Mouse (Mus musculus): ENCODE results near the gene Zfyve21. TPM values are rescaled to one million over a fixed set of nuclear protein-coding genes. Genes with fewer than 3 reads are reported as not detected.

The Zfyve21 gene
- 42.4 and 43.3 TPM in 2 replicates for polyA plus RNA-seq (2012; rRNA removed)

DNA sequence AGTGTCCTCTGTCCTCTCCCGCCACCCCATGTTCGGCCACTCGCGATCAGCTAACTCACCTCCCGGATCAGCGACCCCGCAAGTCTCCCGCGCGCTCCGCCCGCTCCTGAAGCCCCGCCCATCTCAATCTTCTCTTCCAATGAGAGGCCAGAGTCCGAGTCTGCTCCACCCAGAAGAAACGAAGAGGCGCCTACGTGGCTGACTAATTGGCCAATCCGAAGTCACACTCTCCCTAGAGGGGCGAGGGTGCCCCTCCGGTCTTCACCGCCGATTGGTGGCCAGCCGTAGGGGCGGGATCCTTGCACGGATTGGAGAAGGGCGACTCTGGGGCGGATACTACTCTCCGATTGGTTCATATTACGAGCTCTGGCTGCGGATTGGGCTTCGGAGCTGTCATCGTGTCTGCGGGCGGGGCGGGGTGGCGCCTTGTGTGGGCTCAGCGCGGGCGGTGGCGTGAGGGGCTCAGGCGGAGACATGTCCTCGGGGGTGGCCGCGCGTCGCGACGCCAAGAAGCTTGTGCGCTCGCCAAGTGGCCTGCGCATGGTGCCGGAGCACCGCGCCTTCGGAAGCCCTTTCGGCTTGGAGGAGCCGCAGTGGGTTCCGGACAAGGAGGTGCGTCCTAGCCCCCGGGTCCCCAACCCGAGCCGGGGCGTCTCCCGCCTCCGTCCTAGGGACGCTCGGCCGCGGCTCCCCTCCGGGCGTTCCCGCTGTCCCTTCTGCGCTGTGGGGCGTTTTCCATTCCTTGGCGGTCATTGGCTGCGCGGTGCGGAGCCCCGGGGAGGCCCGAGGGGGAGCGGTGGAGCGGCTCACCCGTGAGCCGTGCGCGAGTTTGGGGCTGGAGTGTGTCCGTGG is at the start of gene Zfyve21, which contains the start of gene Xrcc3:
Zfyve21 (plus strand) TSS at position 405 of the 852 bp plus-strand sequence.
Xrcc3 (minus strand) TSS at position 108 of the 852 bp plus-strand sequence.
- peak; percentile 99 for DNase-seq (ENCODE audit: extremely low spot score in 1 of 2, low spot score in 1 of 2)

DNA sequence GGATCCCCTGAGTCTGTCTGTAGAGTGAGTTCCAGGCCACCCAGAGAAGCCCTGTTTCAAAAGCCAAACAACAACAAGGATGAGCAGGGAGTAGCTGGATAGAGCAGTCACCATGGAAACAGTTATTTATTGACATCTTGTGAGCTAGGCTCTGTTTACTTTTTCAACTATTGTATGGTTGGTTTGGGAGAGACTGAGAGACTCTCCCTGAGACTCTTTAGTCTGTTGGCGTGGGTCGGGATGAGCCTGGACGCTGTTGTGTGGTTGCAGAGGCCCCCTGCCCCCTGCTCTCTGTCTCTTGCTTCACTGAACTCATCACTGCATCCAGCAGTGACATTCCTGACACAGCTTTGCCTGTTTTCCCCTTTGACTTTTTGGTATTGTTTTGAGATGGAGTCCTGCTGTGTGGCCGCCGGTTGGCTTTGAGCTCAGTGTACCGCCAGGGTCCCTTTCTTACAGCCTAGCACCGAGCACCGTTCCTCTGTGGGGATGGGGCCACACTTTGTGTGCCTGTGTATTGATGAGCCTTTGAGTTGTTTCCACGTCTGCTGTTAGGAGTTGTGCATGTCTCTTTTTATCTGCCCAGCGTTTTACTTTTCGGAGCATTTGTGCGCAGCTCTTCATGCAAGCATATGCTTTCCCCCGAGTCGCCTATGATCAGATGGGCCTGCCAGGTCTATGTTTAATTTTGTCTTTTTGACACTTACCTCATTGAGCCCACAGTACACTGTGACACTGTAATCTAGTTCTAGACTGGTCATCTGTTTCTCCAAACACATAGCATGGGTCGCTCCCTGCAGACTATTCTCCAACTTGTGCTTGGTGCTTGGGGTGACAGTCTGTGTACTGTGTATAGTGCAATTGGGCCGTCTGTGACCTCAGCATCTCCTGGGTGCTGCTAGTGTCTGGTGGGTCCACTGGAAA is 47.4 kb upstream of the Zfyve21 start:
- DNase-seq (ENCODE audit: extremely low spot score in 1 of 2, low spot score in 1 of 2), result no peak

DNA sequence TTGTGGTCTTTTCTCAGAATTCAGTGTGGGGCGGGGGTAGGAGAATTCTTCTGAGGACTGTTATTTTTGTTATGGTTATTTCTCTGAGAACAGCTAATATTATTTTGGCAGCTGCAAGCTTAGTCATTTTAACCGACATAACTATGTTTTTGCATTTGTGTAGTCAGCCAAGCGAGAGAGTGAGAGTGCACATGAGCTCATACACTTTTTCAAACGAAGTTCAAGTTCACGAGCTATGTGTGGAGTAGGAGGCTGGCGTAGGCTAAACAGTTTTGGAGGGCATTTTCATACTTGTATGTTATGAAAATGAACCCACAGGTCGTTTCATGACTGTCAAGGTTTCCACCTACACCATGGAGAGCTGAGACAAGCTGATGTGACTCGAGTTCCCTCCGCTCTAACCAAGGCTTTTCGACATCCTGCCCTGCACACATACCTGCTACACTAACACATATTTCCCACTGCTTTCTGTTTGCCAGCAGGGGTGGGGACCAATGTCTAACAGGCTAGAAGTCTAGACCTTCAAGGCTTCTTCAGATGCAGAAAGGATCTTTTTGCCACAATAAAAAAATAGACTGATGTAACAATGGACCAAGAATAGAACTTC is 45.5 kb upstream of the Zfyve21 start:
- no peak for DNase-seq (ENCODE audit: extremely low spot score in 1 of 2, low spot score in 1 of 2)

DNA sequence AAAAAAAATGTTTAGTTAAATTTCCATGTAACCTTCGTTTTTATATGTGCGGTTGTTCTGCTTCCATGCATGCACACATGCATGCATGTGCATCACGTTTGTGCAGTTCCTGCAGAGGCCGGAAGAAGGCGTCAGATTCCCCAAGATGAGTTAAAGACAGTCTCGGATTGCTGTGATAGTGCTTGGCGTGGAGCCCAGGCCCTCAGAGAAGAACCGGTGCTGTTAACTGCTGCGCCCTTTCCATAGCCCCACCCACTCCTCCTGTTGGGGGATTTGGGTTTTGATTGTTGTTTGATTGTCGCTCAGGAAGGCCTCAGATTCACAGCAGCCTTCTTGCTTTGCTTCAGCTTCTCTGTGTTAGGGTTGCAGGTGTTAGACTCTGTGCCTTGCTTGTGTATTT is 44.7 kb upstream of the Zfyve21 start:
- DNase-seq (ENCODE audit: extremely low spot score in 1 of 2, low spot score in 1 of 2), result peak in 1 of 2 experiments; percentile 50

DNA sequence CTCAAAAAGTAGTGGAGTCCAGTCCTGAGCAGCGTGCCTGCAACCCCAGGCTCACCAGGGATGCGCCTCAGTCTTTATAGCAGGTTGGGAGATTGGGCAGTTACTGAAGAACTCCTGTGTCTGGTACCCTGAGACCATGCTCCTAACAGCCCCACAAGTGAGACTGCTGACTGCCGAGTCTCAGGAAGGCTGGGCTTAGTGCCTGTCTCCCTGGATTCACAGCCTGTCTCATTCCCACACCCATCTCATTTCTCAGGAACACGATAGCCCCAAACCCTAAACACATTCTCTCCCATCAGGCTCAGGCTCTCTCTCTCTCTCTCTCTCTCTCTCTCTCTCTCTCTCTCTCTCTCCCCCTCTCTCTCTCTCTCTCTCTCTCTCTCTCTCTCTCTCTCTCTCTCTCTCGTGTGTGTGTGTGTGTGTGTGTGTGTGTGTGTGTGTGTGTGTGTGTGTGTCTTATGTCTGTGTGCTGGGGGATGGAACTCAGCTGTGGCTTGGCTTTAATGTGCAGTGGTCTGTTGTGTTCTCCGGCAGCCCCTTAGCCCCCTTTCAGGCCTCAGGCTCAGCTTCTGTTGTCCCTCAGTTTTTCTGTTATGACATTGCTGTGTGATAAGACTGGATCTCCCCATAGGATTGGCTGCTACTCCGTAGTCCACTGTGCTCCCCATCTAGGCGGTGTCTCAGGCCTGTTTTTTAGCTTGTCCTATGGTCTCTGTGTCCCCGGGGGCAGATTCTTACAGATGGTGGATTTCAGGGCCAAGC is 44.0 kb upstream of the Zfyve21 start:
- DNase-seq (ENCODE audit: extremely low spot score in 1 of 2, low spot score in 1 of 2), result no peak

DNA sequence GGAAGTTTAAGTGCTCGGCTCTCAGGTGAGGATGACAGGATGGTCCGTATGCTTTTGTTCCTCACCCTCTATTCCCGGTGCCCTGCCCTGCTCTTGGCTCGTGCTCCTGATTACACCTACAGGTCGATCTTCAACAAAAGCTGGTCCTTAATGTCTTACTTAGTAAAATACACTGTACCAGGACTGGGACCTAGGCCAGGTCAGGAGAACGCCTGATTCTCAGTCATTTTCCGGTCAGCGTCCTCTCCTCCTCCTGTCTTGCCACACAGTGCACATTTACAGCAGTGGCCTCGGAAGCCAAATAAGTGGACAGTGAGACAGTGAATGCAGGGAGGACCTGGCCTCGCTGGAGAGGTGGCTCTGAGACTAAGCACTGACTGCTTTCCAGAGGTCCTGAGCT is 43.3 kb upstream of the Zfyve21 start:
- no peak for DNase-seq (ENCODE audit: extremely low spot score in 1 of 2, low spot score in 1 of 2)

DNA sequence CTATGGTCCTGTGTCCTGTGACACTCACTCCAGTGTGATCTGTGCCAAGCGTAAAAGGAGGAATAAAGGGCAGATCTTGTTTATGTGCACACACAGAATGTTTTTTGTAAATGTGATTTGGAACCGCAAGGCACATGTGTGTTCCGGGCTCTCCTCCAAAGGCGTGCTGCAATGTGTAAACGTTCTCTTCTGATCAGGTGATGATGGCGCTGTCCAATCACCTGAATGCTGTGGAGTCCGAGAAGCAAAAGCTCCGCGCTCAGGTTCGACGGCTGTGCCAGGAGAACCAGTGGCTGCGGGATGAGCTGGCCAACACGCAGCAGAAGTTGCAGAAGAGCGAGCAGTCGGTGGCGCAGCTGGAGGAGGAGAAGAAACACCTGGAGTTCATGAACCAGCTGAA is 39.8 kb upstream of the Zfyve21 start:
- no peak for DNase-seq (ENCODE audit: extremely low spot score in 1 of 2, low spot score in 1 of 2)

DNA sequence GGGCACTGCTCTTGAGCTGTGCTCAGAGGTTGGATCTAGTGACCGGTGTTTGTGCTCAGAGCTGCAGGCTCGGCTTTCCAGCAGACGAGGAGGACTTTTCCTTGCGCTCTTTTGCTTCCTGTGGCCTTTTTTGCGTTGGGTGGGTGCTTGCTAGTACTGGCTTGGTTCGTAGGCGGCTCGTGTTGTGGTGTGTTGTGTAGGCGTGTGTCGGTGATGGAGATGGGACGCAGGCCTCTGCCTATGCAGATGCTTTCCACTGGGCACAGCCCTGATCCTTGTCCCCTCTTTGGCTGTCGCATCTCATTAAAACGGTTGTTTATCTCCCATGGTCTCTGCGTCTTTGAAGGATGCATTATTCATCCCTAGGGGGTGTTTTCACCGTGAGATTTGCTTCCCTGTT is 39.1 kb upstream of the Zfyve21 start:
- no peak for DNase-seq (ENCODE audit: extremely low spot score in 1 of 2, low spot score in 1 of 2)

DNA sequence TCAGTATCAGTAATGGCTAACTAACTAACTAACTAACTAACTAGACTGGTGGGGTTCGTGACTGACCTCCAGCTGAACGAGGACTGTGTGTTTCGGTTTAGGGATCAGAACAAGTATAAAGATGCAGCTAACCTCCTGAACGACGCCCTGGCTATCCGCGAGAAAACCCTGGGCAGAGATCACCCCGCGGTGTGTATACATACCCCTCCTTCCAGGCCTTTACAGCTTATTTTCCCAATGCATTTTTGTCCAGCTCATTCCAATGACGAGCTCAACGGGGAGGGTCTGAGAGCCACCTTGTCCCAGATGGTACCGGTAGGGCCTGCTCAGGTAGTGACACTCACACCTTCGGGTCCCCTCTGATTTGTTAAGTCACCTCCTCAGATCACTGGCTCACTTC is 36.1 kb upstream of the Zfyve21 start:
- DNase-seq (ENCODE audit: extremely low spot score in 1 of 2, low spot score in 1 of 2), result no peak

DNA sequence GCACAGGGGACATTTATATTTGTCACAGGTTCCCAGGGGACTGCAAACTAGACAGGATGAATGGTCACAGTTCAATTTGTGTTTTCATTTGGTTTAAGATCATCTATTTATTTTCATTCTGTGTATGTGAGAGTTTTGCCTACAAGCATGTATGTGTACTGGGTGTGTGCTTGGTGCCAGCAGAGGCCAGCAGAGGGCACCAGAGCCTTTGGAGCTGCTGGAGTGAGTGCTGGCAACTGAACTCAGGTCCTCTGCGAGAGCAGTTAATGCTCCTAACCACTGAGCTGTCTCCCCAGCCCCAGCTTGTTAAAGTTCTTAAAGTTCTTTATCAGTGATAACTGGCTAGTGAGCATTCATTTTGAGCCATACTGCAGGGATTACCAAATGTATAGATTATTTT is 34.4 kb upstream of the Zfyve21 start:
- no peak for DNase-seq (ENCODE audit: extremely low spot score in 1 of 2, low spot score in 1 of 2)

DNA sequence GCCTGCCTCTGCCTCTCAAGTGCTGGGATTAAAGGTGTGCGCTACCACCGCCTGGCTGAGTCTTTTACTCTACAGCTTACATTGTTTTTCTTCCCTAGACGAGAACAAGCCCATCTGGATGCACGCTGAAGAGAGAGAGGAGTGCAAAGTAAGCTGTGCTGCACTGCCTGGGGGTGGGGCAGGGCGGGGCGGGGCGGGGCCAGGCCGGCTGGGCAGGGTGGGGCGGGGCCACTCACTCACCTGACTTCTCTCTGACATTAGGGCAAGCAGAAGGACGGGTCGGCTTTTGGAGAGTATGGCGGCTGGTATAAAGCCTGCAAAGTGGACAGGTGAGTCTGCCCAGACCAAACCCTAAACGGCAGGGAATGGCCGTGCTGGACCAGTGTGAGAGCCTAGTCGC is 28.8 kb upstream of the Zfyve21 start:
- no peak for DNase-seq (ENCODE audit: extremely low spot score in 1 of 2, low spot score in 1 of 2)

DNA sequence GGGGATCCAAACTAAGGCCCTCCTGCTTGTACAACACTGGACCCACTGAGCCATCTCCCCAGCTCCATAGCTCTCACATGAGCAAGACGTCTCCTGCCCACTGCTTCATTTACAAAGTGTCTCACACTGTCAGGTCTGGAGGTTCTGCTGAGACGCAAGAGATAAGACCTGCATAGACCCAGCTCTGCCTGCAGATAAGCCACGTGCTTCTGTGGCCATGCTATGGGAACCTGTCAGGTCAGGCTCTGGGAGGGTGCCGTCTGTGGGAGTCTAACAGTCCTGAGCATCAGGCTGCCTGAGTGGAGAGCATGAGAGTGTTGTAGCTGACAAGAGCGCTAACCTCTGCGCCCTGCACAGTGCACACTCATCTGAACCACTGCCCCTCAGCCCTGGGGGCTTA is 27.0 kb upstream of the Zfyve21 start:
- no peak for DNase-seq (ENCODE audit: extremely low spot score in 1 of 2, low spot score in 1 of 2)

DNA sequence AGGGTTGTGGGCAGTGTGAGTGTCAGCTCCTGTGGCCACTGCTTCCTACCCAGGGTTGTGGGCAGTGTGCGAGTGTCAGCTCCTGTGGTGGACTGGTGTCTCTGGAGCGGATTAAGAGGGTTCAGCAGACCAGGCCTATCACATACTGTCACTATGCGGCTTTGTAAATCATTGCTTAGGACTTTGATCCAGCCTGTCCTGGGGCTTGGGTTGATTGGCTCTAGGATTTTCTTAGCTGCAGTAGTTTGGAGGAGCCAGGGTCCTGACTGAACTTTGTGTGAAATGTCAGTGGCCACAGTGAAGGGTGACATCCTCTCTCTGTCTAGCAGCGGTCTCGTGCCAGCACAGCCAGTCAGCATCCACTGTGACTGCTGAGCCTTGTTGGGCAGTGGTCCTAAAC is 23.9 kb upstream of the Zfyve21 start:
- DNase-seq (ENCODE audit: extremely low spot score in 1 of 2, low spot score in 1 of 2), result no peak

DNA sequence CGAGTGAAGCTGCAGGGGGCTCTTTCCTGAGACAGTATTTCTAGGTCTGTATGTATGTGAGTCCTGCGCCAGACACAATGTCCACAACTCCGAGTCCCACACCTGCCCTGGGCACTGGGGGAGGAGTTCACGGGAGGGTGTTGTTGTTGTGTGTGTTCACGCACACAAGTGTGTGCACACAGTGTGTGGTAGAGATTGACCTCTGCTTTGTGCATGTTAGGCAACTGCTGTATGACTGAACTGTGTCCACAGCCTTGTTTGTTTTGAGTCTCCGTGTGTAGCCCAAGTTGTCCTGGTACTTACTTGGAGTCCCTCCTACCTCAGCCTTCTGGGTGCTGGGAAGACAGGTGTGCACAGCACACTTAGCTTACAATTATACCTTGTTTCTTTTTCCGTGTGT is 23.3 kb upstream of the Zfyve21 start:
- DNase-seq (ENCODE audit: extremely low spot score in 1 of 2, low spot score in 1 of 2), result no peak

DNA sequence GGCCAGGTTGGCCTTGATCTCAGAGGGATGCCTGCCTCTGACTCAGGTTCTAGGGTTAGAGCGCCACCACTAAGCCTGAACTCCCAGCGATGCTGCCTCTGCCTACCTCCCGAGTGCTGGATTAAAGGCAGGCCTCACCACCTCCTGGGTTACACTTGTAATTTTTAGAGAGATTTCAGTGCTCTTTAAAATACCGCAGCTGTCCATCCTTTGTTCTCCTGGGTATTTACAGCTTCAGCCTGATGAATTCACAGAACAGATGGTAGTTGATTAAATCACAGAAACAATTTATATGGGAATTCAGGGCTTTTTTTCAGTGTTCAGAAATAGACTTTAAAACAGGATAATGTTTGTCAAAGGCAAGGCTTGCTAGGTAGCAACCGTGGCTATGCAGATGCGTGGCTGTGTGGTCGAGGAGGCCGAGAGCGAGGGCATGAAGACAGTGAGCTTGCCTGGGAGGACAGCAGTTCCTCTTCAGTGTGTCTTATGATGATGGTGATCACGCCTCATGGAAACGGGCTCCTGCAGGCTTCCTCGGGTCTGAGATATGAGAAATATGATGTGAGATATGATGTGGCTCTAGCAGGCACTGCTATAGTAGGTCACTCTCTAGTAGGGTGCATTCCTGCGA is 22.4 kb upstream of the Zfyve21 start:
- no peak for DNase-seq (ENCODE audit: extremely low spot score in 1 of 2, low spot score in 1 of 2)

DNA sequence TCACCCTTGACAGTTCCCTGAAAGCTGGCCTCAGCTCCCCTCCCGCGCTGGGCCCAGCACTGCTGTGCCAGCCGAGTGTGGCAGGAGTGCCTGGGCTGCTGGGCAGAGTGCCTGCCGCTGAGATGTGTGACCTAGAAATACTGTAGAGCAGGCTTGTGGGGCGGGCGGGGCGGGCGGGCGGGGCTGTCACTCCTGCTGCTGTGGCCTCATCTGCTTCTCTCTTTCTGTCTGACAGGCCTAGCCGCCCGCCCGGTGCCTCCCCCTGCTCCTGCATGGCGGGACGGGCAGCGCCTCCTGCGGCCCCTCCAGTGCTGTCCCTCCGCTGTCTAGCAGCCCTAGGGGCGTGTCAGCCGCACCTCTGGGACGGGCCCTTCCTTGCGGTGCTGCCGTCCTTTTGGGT is 19.9 kb upstream of the Zfyve21 start:
- DNase-seq (ENCODE audit: extremely low spot score in 1 of 2, low spot score in 1 of 2), result peak in 1 of 2 experiments; percentile 66

DNA sequence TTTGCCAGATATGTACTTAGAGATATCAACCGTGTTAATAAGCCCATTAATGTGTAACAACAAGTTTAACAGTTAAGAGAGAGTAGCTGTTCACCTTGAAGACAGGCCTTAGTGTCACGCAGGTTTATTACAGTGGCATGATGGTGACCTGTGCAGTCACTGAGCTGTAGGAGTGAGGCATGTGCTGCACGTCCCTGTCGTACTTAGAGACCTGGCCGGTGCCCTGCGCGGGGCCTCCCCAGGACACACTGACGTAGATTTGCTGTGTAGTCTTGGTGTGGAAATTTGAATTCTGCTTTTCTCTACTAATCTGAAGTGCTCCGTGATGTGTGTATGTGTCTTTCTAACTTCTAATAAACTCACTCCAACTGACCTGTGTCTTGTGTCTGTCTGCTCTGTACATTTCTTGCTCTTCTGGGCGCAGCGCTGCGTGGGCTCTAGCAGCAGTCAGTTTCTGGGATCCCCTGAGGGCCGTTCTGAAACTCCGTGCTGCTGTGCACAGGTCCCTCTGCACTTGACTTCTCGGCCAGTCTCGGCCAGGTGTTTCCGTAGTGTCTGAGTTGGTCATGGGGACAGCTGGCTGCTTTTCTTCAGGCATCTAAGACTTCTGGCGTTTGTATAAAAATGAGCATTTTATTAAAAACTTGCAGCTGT is 19.3 kb upstream of the Zfyve21 start:
- DNase-seq (ENCODE audit: extremely low spot score in 1 of 2, low spot score in 1 of 2), result no peak

DNA sequence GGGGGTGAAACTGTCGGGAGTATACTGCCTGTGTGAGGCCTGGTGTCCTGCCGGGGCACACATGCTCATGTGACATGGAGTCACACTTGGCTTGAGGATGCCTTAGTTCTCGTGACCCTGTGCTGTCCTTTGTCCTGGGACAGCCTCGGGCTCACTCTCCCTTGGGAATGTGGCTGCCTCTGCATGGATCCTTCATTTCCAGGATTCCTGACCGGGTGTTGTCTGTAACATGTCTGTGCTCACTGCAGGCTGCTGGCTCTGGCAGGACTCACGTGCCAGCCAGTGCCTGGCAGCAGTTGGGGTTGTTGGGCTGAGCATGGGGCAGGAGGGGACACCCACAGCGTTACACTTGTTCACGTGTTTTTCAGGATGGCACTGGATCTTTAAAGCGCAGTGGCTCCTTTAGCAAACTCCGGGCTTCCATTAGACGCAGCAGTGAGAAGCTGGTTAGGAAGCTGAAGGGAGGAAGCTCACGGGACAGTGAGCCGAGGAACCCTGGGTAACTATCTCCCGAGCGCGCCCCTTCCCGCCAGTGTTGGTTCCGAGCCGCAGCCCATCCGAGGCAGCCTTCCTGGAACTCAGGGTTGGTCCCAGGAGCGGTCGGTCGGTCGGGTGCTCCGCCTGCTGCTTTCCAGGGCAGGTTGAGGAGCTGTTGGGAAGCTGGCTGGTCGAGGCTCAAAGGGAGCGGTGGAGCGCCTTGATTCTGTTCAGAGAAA is 18.6 kb upstream of the Zfyve21 start:
- DNase-seq (ENCODE audit: extremely low spot score in 1 of 2, low spot score in 1 of 2), result no peak

DNA sequence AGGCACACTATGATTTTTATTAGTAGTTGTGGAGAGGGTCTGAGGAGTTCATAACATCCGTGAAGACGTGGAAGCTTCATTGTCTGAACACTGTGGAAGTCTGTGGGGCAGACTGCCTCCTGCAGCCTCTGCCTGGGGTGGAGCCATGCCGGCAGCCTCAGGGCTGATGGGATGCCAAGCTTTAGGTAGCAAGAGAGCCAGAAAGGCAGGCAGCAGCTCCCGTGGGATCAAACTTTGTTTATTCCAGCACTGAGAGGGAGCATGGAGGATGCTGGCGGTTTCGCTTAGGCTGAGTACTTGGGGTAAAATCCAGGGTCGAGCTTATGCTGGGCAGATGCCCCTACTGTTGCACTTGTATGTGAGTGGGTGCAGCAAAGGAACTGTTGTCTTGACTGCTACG is 16.7 kb upstream of the Zfyve21 start:
- DNase-seq (ENCODE audit: extremely low spot score in 1 of 2, low spot score in 1 of 2), result no peak

All from frontal cortex, adult 2 months (tissue).